Mouse (Mus musculus): ENCODE data around the gene Rnf19b. TPM values are rescaled to one million over a fixed set of nuclear protein-coding genes. Genes with fewer than 3 reads are reported as not detected.

Gene Rnf19b
- total RNA-seq, 2 experiments from 2014 or later, result 15.0 to 28.3 TPM

DNA sequence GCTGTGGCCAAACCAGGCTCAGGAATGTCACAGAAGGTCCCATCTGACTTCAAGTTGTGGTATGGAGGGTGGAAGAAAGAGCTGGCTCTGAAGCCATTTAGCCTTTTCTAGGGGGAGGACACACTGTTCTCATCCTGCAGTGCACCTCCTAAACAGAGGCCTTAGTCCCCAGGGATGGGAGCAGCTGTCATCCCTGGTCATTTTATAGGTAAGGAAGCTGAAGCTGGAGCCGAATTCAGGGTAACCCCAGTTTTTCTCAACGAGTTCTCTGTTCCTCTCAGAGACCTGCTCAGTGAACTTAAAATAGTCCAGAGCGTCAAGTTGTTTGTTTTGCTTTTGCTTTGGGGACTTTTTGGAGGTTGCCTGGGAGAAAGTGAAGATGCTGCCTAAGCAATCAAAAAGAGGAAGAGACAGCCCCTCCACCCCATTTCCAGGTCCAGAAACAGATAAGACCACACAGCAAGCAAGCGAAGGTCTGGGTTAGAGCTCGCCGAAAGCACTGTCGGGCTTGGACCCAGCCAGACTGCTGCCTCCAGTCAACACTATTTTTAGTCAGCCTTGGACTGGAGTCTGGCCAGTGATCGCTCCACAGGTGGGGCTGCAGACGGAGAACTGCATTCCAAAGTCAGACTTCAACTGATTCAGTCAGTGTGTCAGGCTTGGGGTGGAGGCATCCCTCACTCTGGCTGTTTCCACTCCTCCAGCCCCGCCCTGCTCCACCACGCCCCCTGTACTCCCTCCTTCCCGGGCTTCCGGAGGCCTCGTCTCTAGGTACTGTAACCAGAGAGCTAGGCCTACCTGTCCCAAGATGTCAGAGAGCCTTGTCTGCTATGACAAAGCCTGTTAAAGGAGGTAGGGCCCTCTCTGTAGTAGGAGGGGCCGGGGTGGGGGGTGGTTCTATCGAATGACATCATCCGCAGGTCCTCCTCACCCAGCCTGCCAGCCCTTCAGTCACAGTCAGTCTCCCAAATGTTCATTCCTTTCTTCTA, 24.8 kb upstream of the Rnf19b start:
- peak; percentile 82 for ATAC-seq (replicated peaks; ENCODE audit: low FRiP score, low TSS enrichment, poor library complexity, severe bottlenecking)

DNA sequence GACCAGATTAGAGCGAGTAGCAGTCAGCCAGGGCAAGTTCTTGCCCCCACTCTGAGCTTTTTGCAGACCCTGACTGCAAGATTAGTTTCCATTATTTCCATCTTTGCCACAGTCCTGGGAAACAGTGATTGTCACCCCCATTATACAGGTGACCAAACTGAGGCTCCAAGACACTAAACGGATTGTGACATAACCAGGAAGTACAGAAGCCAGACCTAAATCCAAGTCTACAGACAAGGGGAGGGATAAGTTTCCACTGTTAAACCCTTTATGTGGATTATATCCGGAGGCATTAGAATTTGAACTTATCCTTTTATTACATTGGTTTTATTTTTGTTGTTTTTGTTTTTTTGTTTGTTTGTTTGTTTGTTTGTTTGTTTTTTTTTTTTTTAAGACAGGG, 23.8 kb upstream of the Rnf19b start:
- ATAC-seq (replicated peaks; ENCODE audit: low FRiP score, low TSS enrichment, poor library complexity, severe bottlenecking), result no peak

- ATAC-seq (replicated peaks; ENCODE audit: low FRiP score, low TSS enrichment, poor library complexity, severe bottlenecking), result peak; percentile 57; the same call in 1 of the 2 replicates
These were observed 23.1 kb upstream of the Rnf19b start for GRCm38 (mm10) chr4:129034706-129035660.

- ATAC-seq (replicated peaks; ENCODE audit: low FRiP score, low TSS enrichment, poor library complexity, severe bottlenecking), result no peak
These were observed 22.1 kb upstream of the Rnf19b start for GRCm38 (mm10) chr4:129035851-129036445.

GRCm38 (mm10) chr4:129047721-129048421, 10.2 kb upstream of the Rnf19b start:
- no peak for ATAC-seq (replicated peaks; ENCODE audit: low FRiP score, low TSS enrichment, poor library complexity, severe bottlenecking)

DNA sequence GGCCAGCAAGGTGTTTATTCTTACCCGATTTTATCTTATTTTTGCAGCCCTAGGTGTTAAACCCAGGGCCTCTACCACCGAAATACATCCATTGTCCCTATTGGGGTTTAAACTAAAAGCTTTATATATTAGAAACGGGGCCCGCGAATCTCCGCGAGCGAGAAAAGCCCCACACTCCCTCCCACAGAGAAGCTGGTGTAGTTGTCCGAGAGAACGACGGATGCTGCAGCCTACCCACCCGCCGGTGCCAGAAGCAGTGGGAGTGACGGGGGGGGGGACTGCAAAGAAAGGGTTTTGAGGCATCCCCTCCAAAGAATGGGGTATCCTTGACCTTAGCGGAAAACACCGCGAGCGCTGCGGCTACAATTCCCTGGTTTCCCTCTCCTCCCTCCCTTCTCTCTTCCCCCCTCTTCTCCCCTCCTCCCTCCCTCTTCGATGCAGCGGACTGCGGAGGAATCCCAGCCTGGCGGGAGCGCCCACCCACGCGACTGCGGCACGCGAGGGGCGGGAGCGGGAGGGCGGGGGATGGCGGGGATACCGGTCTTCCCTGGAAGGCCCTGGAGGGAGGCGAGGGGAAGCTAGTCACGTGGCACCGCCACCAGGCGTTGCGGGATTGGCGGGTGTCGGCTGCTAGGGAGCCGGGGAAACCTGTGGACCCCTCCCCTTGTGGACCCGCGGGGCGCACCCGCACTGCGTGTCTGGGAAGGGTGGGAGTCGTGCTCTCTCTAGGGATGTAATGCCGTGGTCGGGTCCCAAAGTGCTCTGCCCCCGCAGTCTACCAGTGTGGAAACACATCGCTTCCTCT, 9.4 kb upstream of the Rnf19b start:
- ATAC-seq (replicated peaks; ENCODE audit: low FRiP score, low TSS enrichment, poor library complexity, severe bottlenecking), result 0 out of 2 replicates have a peak, but pooled peaks have one; percentile 24

DNA sequence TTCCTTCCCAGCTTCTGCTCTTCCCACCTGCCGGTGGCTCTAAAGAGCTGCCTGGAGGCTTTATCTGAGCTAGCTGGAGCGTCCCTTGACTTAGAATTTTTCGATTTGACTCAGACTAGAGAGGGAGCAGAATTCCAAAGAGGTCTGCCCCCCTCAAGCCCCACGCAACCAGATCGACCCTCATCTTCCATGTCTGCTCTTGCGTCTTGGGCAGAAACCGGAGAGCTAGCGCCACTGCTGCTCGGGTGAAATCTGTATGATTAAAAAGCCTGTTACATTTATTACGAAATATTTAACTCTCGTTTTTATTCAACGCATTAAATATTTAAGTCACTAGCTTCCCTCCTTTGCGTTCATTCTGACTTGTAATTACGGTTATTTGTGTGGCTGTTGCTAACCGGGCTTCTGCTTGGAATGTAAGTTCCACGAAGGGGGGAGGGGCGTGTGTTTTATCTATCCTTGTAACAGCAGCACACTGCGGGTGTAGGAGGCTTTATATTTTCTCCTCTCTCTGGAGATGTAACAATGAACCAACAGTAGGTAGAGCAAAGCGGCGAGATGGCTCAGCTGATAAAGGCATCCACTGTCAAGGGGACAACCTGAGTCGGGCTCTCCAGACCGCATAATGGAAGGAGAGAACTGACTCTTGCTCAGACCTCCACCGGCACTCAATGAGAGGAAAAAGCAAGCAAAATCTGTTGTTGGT, 8.6 kb upstream of the Rnf19b start:
- no peak for ATAC-seq (replicated peaks; ENCODE audit: low FRiP score, low TSS enrichment, poor library complexity, severe bottlenecking)

- ATAC-seq (replicated peaks; ENCODE audit: low FRiP score, low TSS enrichment, poor library complexity, severe bottlenecking), result no peak
These were observed 7.7 kb upstream of the Rnf19b start for GRCm38 (mm10) chr4:129050365-129050764.

GRCm38 (mm10) chr4:129050901-129051417, 7.1 kb upstream of the Rnf19b start:
- ATAC-seq (replicated peaks; ENCODE audit: low FRiP score, low TSS enrichment, poor library complexity, severe bottlenecking), result peak; percentile 75

- no peak for ATAC-seq (replicated peaks; ENCODE audit: low FRiP score, low TSS enrichment, poor library complexity, severe bottlenecking)
These were observed 6.4 kb upstream of the Rnf19b start for GRCm38 (mm10) chr4:129051461-129052183.

DNA sequence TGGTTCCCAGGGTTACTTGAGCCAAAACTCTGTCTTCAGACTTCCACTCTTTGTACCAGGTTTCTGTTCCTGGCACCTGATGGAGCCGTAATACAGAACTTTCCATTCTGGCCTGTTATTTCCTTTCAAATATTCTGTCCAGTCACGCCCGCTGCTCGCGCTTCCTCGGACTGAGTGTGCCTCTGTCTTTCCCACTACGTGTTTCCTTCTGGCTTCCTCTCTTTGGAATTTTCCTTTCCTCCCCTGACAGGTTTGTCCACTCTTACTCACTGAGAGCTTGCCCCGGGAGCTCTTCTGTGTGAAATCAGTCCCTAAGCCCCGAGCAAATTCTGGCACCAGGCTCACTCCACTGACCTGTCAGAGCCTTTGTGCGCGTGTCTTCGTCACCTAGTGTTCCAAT, 3.3 kb upstream of the Rnf19b start:
- ATAC-seq (replicated peaks; ENCODE audit: low FRiP score, low TSS enrichment, poor library complexity, severe bottlenecking), result no peak

DNA sequence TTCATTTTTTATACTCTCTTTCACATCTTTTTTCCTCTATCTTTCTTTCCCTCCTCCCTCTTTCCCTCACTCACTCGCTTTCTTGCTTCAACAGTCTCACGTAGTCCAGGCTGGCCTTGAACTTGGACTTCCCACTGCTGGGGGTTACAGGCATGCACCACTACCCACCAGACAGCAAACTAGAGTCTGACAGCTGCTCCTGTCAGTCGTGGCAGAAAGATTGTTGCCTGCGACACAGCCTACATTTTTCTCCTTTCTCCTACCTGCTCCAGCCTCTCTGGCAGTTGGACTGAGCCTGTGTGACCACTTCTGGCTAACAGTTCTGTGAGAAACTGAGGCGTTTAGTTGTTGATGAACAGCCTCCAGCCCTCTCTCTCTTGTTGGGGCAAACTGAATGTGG, 2.5 kb upstream of the Rnf19b start:
- no peak for ATAC-seq (replicated peaks; ENCODE audit: low FRiP score, low TSS enrichment, poor library complexity, severe bottlenecking)

DNA sequence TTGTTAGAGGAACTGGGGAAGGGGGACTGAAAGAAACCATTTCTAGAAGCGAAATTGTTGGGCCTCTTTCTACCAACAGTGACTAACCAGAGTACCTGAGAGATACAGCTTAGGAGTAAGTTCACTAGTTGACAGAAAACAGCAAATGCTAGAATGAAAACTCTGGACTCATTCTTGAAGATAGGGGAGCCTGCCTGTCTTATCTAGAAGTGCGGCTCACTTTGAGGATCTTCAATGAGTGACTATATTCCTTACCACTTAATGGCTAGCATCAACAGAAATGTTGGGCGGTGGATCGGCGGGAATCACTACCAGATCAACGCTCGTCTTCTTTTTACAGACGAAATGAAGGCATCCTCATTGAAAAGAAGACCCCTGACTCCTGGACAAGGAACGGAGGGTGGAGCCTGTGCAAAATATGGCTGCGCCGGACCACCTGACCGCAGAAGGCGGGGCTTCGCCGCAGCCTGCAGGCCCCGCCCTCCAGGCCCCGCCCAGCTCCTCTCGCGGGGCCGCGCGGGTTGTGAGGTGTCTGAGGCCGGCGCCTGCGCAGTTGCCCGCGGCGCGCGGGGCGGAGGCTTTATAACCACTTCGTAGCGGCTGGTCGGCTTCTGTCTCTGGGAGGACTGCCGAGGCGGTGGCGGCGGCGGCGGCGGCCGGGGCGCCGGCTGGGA, 401 bp upstream of the Rnf19b start:
- ATAC-seq (replicated peaks; ENCODE audit: low FRiP score, low TSS enrichment, poor library complexity, severe bottlenecking), result peak; percentile 80

GRCm38 (mm10) chr4:129059125-129059551, 1.1 kb downstream of the Rnf19b start:
- ATAC-seq (replicated peaks; ENCODE audit: low FRiP score, low TSS enrichment, poor library complexity, severe bottlenecking), result peak; percentile 61

GRCm38 (mm10) chr4:129059922-129060321, 1.9 kb downstream of the Rnf19b start:
- ATAC-seq (replicated peaks; ENCODE audit: low FRiP score, low TSS enrichment, poor library complexity, severe bottlenecking), result no peak

GRCm38 (mm10) chr4:129061486-129061885, 3.4 kb downstream of the Rnf19b start:
- ATAC-seq (replicated peaks; ENCODE audit: low FRiP score, low TSS enrichment, poor library complexity, severe bottlenecking), result no peak
